Mouse (Mus musculus) heart, adult 2 months (tissue): Measurements from ENCODE around the gene Fdxr.

Source experiments
- CTCF ChIP-seq: fragments of 200-600 bp; IDR thresholded peaks from 2 replicates; pipeline ENCODE4 v1.8.1; 2022; ENCODE audit warnings: antibody characterized with exemption, mild to moderate bottlenecking, moderate library complexity
- EP300 ChIP-seq: fragments of 200-500 bp; IDR thresholded peaks from 2 replicates; pipeline ENCODE4 v1.6.1; 2011; ENCODE audit warnings: low read depth, low read length, control low read depth; ENCODE audit not compliant: insufficient read depth
- POLR2A ChIP-seq: fragments of 200-500 bp; IDR thresholded peaks from 2 replicates; pipeline ENCODE4 v1.6.1; 2011; ENCODE audit warnings: mild to moderate bottlenecking, low read depth, low read length, control low read depth; ENCODE audit not compliant: insufficient read depth

DNA sequence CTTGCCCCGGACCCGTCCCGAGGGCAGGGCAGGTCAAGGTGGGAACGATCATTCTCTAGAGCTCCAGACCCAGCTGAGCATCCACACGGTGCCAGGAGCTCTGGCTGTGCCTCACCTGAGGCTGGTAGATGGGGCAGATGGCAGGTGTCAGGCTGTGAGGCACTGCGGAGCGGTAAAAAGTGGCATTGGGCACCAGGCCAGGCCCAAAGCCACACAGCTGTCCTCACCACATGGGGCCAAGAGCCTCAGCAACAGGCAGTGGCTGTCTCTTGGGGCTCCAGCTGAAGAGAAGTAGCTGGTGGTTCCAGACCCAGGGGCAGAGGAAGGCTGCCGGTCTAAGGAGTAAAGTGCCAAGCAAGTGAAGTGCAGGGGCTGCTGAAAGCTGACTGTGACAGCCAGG is 30.5 kb downstream of the Fdxr start:
- TF ChIP-seq CTCF = no peak
- no peak for TF ChIP-seq EP300
- no peak for TF ChIP-seq POLR2A
